Mouse (Mus musculus) heart, adult 2 months (tissue): Measurements from ENCODE around the gene Fam219b. TPM values are rescaled to one million over a fixed set of nuclear protein-coding genes. Genes with fewer than 3 reads are reported as not detected.

Source experiments
- DNase-seq, 2 experiments: peaks; one replicate each; pipeline ENCODE4 v3.0.0; 2021
- H3K27ac ChIP-seq: fragments of 200-600 bp; 2 replicates; pipeline ENCODE4 v1.8.1; 2022
- H3K27me3 ChIP-seq: fragments of 200-500 bp; 2 replicates; pipeline ENCODE4 v1.6.1; 2012; ENCODE audit warnings: mild to moderate bottlenecking, low read length, inconsistent platforms, mixed read lengths; ENCODE audit not compliant: control insufficient read depth, insufficient read depth
- H3K36me3 ChIP-seq: fragments of 200-500 bp; 2 replicates; pipeline ENCODE4 v1.6.1; 2012; ENCODE audit warnings: low read length, inconsistent platforms; ENCODE audit not compliant: control insufficient read depth, insufficient read depth
- H3K4me1 ChIP-seq: fragments of 200-500 bp; 2 replicates; pipeline ENCODE4 v1.6.1; 2011; ENCODE audit warnings: low read length; ENCODE audit not compliant: control insufficient read depth, insufficient read depth
- H3K4me3 ChIP-seq: fragments of 200-600 bp; 2 replicates; pipeline ENCODE4 v1.8.1; 2022
- H3K79me2 ChIP-seq: fragments of 200-500 bp; replicated peaks from 2 replicates; pipeline ENCODE4 v1.6.1; 2012; ENCODE audit warnings: mild to moderate bottlenecking, inconsistent platforms, low read length, moderate library complexity, mixed read lengths; ENCODE audit not compliant: control insufficient read depth, insufficient read depth
- H3K9ac ChIP-seq: fragments of 200-500 bp; 2 replicates; pipeline ENCODE4 v1.6.1; 2012; ENCODE audit warnings: low read depth, mild to moderate bottlenecking, control low read depth, inconsistent platforms, low read length, mixed read lengths
- CTCF ChIP-seq: fragments of 200-600 bp; IDR thresholded peaks from 2 replicates; pipeline ENCODE4 v1.8.1; 2022; ENCODE audit warnings: antibody characterized with exemption, mild to moderate bottlenecking, moderate library complexity
- EP300 ChIP-seq: fragments of 200-500 bp; IDR thresholded peaks from 2 replicates; pipeline ENCODE4 v1.6.1; 2011; ENCODE audit warnings: low read depth, low read length, control low read depth; ENCODE audit not compliant: insufficient read depth
- POLR2A ChIP-seq: fragments of 200-500 bp; IDR thresholded peaks from 2 replicates; pipeline ENCODE4 v1.6.1; 2011; ENCODE audit warnings: mild to moderate bottlenecking, low read depth, low read length, control low read depth; ENCODE audit not compliant: insufficient read depth
- WGBS: fragments of 180-500 bp; shearing (Covaris S2); methylation state at CpG from one replicate; pipeline ENCODE4 v1.1.7; 2018; 5-methylcytosine and 5-hydroxymethylcytosine counted together
- intact Hi-C: fragments of 180-260 bp; cut with DNase I; formaldehyde crosslinking; loops from one replicate; pipeline ENCODE4 v1.15.1; 2025
- polyA plus RNA-seq: library from polyadenylated mRNA; depleted of rRNA; stranded (reverse); fragments of >200 nt; gene quantifications from 2 replicates; pipeline ENCODE4 v1.2.3, GENCODE M21; 2012; rRNA removed
- total RNA-seq, 2 experiments: library from RNA; stranded (reverse); gene quantifications; 2 replicates each; pipeline ENCODE4 v1.2.3; 2021

The Fam219b gene
- total and polyA plus RNA-seq, 3 experiments, result 3.1 to 8.3 (median 8.1) TPM

- DNase-seq, result peak; percentile 87 to 90
- 0 out of 2 replicates have a peak, but pooled peaks have one; percentile 38 for TF ChIP-seq POLR2A
- TF ChIP-seq CTCF, result peak; percentile 61
- no peak for TF ChIP-seq EP300
- Histone ChIP-seq H3K9ac (peak within 1 kb of the TSS; percentile 88), H3K79me2 (no peaks in the 10 kb centered on the region), H3K4me3 (peak within 1 kb of the TSS; percentile 73), H3K36me3 (no peaks in the 10 kb centered on the region), H3K27me3 (no peaks in the 10 kb centered on the region), H3K27ac (peak within 1 kb of the TSS; percentile 81), H3K4me1 (peaks cover 3% of the 10 kb centered on the region; the same call in 1 of the 2 replicates)
- intact Hi-C loops, result loop anchor here (1.0 to 5.0 kb wide), 3 partner anchors 48 to 65 kb away; no protein-coding TSS in a partner anchor
- under 1% methylated on average over 58 of the region's 58 CpGs for WGBS
Measured at GRCm38 (mm10) chr9:57589224-57590126, 52.1 kb downstream of the Fam219b start, which contains the start of gene Ulk3. Gene Ulk3, plus strand, starts transcription at chr9:57589452.

GRCm38 (mm10) chr9:57590726-57591125 lies 53.4 kb downstream of the Fam219b start:
- peaks cover 3% of the 10 kb centered on the region; the same call in 1 of the 2 replicates for H3K4me1 ChIP-seq
- 59% methylated on average over 5 of the region's 5 CpGs for WGBS
- TF ChIP-seq CTCF (peak; percentile 22; the same call in 1 of the 2 replicates), EP300 (no peak)
- DNase-seq, result no peak
- no peak overlapping the region for H3K9ac ChIP-seq
- H3K27ac ChIP-seq, result no peak overlapping the region
- H3K27me3 ChIP-seq, result no peaks in the 10 kb centered on the region
- H3K79me2 ChIP-seq, result no peaks in the 10 kb centered on the region
- no peak overlapping the region for H3K4me3 ChIP-seq
- intact Hi-C loops, result loop anchor here (2.0 kb wide), 1 partner anchor 64 kb away; no protein-coding TSS in a partner anchor
- no peaks in the 10 kb centered on the region for H3K36me3 ChIP-seq

Other genes with a start within 250 kb of the Fam219b start
- 1 to 10 TPM; 7.3 to 7.6 TPM for gene Ppcdc, start 97.4 kb upstream of the Fam219b start, total RNA-seq
- 16.9 and 22.9 TPM in 2 replicates for gene Ppcdc, start 97.4 kb upstream of the Fam219b start, polyA plus RNA-seq
- gene Scamp5, start 69.5 kb upstream of the Fam219b start, total RNA-seq, result 1 to 10 TPM; 3.9 to 4.9 TPM
- gene Scamp5, start 69.5 kb upstream of the Fam219b start, polyA plus RNA-seq, result 15.9 and 21.4 TPM in 2 replicates
- gene Rpp25, start 33.5 kb upstream of the Fam219b start, total RNA-seq, result 1 to 10 TPM; 1.6 TPM
- 2.1 TPM in 2 replicates for gene Rpp25, start 33.5 kb upstream of the Fam219b start, polyA plus RNA-seq
- 1,000 to 10,000 TPM; 2,350 to 2,717 TPM for gene Cox5a, start 16.3 kb upstream of the Fam219b start, total RNA-seq
- gene Cox5a, start 16.3 kb upstream of the Fam219b start, polyA plus RNA-seq, result 1,522 and 1,780 TPM in 2 replicates
- 100 to 1,000 TPM; 119 to 132 TPM for gene Mpi, start 15.2 kb downstream of the Fam219b start, total RNA-seq
- gene Mpi, start 15.2 kb downstream of the Fam219b start, polyA plus RNA-seq, result 146 and 266 TPM in 2 replicates
- 10 to 100 TPM; 25.7 to 26.7 TPM for gene Scamp2, start 23.4 kb downstream of the Fam219b start, total RNA-seq
- 43.9 and 54.8 TPM in 2 replicates for gene Scamp2, start 23.4 kb downstream of the Fam219b start, polyA plus RNA-seq
- gene Ulk3, start 51.9 kb downstream of the Fam219b start, total RNA-seq, result 1 to 10 TPM; 5.7 to 6.7 TPM
- 19.1 and 23.3 TPM in 2 replicates for gene Ulk3, start 51.9 kb downstream of the Fam219b start, polyA plus RNA-seq
- not detected for gene Cplx3, start 68.8 kb downstream of the Fam219b start, total RNA-seq
- not detected in 2 replicates for gene Cplx3, start 68.8 kb downstream of the Fam219b start, polyA plus RNA-seq
- gene Lman1l, start 83.2 kb downstream of the Fam219b start, total RNA-seq, result not detected
- gene Lman1l, start 83.2 kb downstream of the Fam219b start, polyA plus RNA-seq, result 0.20 TPM in 1 of 2 replicates, not detected in the other
- 10 to 100 TPM; 23.3 to 29.7 TPM for gene Csk, start 116.1 kb downstream of the Fam219b start, total RNA-seq
- 19.4 and 20.6 TPM in 2 replicates for gene Csk, start 116.1 kb downstream of the Fam219b start, polyA plus RNA-seq
- not detected for gene Cyp1a2, start 146.2 kb downstream of the Fam219b start, total RNA-seq
- 1.00 TPM in 1 of 2 replicates, not detected in the other for gene Cyp1a2, start 146.2 kb downstream of the Fam219b start, polyA plus RNA-seq
- gene Cyp1a1, start 150.4 kb downstream of the Fam219b start, total RNA-seq, result under 1 TPM; 0.09 to 0.13 TPM
- gene Cyp1a1, start 150.4 kb downstream of the Fam219b start, polyA plus RNA-seq, result 0.20 and 0.78 TPM in 2 replicates
- 1 to 10 TPM; 5.3 to 5.7 TPM for gene Edc3, start 171.0 kb downstream of the Fam219b start, total RNA-seq
- gene Edc3, start 171.0 kb downstream of the Fam219b start, polyA plus RNA-seq, result 5.5 and 6.6 TPM in 2 replicates
- gene Clk3, start 228.3 kb downstream of the Fam219b start, total RNA-seq, result 10 to 100 TPM; 27.6 to 33.8 TPM
- gene Clk3, start 228.3 kb downstream of the Fam219b start, polyA plus RNA-seq, result 61.7 and 124 TPM in 2 replicates